In the genomic region with DNA sequence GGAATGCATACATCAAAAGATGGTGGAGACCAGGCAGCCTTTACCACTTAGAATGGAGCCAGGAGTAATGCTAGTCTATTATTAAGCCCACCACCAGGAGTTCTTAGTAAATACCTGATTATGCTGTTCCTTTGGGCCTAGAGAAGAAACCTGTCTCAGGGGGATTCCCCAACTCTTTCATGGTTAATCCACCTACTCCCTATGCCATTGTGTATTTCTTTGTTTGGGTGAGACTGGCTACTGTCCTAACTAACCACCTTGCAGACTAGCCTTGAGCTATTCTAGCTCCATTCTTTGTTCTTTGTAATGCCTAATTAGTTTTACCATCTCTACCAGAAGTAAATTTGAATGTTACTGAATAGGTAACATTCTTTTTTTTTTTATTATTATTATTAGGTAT, we compare ENCODE assay signal across 15 mouse cellular contexts.
"Had no signal": no experiment of that assay in that cellular context is flagged by ENCODE, and none has a peak within 500 bp of the region (broad histone marks: within the 10 kb centered on the region; RNA-seq: fewer than 3 reads in every experiment).

No protein-coding gene starts in this region.

- H3K36me3 ChIP-seq: neural tube, embryonic 13.5 days; neural tube, embryonic 15.5 days; stomach, embryonic 15.5 days had no signal

- H3K9me3 ChIP-seq: neural tube, embryonic 13.5 days; neural tube, embryonic 15.5 days; stomach, embryonic 15.5 days had no signal

- H3K4me3 ChIP-seq: neural tube, embryonic 13.5 days; neural tube, embryonic 15.5 days; stomach, embryonic 15.5 days had no signal

- H3K9ac ChIP-seq: neural tube, embryonic 13.5 days; neural tube, embryonic 15.5 days; stomach, embryonic 15.5 days had no signal

- H3K4me1 ChIP-seq: neural tube, embryonic 13.5 days; neural tube, embryonic 15.5 days; stomach, embryonic 15.5 days had no signal

- DNase-seq: retina, postnatal 1 day; right cerebral cortex, adult 18-20 months; right cerebral cortex, postnatal 14 days; right cerebral cortex, postnatal 25 days; spleen, adult 18-20 months; thymus, adult 18-20 months; thymus, adult 2 months; thymus, postnatal 14 days; thymus, postnatal 25 days; thymus, postnatal 36 days; thymus, postnatal 4 days had no signal

- H3K27ac ChIP-seq: neural tube, embryonic 13.5 days; neural tube, embryonic 15.5 days; stomach, embryonic 15.5 days; stomach, postnatal 0 days had no signal
